Mouse (Mus musculus): ENCODE data around the gene Cbwd1. TPM values are rescaled to one million over a fixed set of nuclear protein-coding genes. Genes with fewer than 3 reads are reported as not detected.

Gene Cbwd1
- total RNA-seq, 1 experiment, result 30.5 TPM

DNA sequence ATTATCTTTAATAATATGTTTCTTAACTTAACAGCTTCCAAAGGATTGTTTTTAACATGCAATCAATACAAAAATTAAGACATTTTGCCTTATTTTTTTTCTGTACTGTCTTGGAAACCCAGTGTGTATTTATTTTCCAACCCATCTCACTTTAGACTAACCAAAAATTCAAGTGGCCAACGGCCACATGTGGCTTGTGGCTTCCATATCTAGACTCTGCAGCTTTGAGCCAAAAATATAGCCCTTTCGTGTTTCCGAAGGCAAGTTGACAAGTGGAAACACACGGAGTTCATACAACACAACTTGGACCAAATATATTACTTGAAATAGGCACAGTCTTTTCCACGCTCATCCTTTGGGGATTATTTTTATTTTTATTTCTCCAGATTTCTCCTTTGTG lies 37.2 kb upstream of the Cbwd1 start:
- H3K36me3 ChIP-seq (ENCODE audit: control insufficient read depth, insufficient read depth, low read length, poor library complexity, severe bottlenecking), result no peaks in the 10 kb centered on the region
- TF ChIP-seq MAFK (IDR thresholded peaks at IDR 0.05; ENCODE audit: insufficient read depth, low read depth, low read length) (no peak), ZNF384 (IDR thresholded peaks at IDR 0.05; ENCODE audit: low read depth, low read length) (no peak), CHD2 (IDR thresholded peaks at IDR 0.05; ENCODE audit: low read depth, low read length) (no peak), HCFC1 (IDR thresholded peaks at IDR 0.05; ENCODE audit: borderline replicate concordance, insufficient read depth, low read length) (no peak), ZC3H11A (IDR thresholded peaks at IDR 0.05; ENCODE audit: borderline replicate concordance, low read depth, low read length) (no peak)
- no peak overlapping the region for H3K9ac ChIP-seq (ENCODE audit: insufficient read depth, low read depth, low read length, poor library complexity, severe bottlenecking)
- peak overlapping the region in 1 of 2 experiments; percentile 75; a peak in 2 of 4 replicates for H3K4me3 ChIP-seq (ENCODE audit: insufficient read depth in 1 of 2, low read depth in 1 of 2, low read length in 2 of 2, poor library complexity in 1 of 2, severe bottlenecking in 1 of 2)
- in situ Hi-C loops (cut with MboI; ENCODE audit: low sequenced_read_pairs in 2 of 2, unreplicated experiment in 2 of 2), result no loop called here
- H3K27ac ChIP-seq (ENCODE audit: insufficient read depth, low read depth, low read length, poor library complexity, severe bottlenecking), result no peak overlapping the region
- DNase-seq (ENCODE audit: low read depth, low spot score), result no peak
- H3K9me3 ChIP-seq (ENCODE audit: control insufficient read depth, insufficient read depth, low read depth, low read length), result no peaks in the 10 kb centered on the region
- no peaks in the 10 kb centered on the region for H3K4me1 ChIP-seq (ENCODE audit: control insufficient read depth in 2 of 2, insufficient read depth in 2 of 2, low read length in 2 of 2, poor library complexity in 1 of 2)

DNA sequence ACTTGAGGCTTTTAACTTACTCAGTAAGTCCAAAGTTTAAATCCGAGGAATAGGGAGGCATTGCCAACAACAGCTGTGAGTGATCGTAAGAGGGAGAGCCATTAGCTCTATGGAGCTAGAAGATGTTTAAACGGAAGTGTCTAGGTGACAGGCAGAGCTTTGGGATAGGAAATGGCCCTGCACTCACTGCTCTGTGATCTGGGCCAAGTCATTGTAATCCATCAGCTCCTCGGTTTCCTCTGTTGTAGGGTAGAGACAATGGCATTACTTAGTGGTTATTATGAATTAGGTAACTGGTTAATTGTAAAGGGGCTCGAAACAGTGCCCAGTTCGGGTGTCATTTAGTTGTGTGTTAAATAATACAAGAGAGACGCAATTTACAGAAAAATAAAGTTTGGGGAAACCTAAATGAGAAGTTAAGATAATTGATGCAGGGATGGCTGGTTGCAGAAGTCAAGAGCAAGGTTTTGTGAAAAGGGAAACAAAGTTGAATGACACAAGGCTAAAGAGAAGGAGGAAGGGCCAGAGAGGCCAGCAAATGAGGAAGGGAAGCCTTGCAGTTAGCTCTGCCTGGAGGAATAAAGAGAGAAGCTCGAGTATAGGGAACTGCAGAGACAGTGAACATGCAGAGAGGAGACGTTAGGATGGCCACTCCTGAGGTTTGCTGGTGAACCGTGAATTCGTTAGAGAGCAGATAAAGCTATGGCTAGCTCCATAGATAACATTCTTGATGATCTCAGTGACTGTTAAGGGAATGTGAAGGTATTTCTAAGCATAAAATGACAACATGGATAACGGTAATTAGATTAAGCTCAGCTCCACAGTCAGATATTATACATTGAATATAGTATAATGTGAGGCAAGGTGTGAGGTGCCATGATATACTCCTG lies 35.6 kb upstream of the Cbwd1 start:
- no peaks in the 10 kb centered on the region for H3K9me3 ChIP-seq (ENCODE audit: control insufficient read depth, insufficient read depth, low read depth, low read length)

DNA sequence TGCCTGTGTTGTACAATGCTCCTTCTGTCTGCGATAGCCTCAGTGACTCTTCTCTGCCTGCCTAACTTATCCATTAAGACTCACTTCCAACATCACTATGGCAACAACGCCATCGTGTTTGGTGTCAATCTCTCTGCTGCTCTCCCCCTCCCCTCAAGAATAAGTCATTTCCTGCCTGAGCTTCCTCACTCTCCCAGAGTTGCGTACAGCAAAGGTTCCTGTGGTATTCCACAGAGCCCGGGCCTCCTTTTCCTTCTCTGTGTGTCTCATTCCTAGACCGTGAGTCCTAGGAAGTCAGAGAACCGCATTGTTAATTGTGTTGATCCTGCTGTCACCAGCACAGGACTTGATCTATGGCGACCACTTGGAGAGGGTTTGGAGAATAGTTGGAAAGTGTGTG lies 33.5 kb upstream of the Cbwd1 start:
- Histone ChIP-seq H3K4me3 (ENCODE audit: insufficient read depth in 1 of 2, low read depth in 1 of 2, low read length in 2 of 2, poor library complexity in 1 of 2, severe bottlenecking in 1 of 2) (no peak overlapping the region), H3K9me3 (ENCODE audit: control insufficient read depth, insufficient read depth, low read depth, low read length) (no peaks in the 10 kb centered on the region), H3K36me3 (ENCODE audit: control insufficient read depth, insufficient read depth, low read length, poor library complexity, severe bottlenecking) (no peaks in the 10 kb centered on the region), H3K9ac (ENCODE audit: insufficient read depth, low read depth, low read length, poor library complexity, severe bottlenecking) (no peak overlapping the region), H3K4me1 (ENCODE audit: control insufficient read depth in 2 of 2, insufficient read depth in 2 of 2, low read length in 2 of 2, poor library complexity in 1 of 2) (no peaks in the 10 kb centered on the region), H3K27ac (ENCODE audit: insufficient read depth, low read depth, low read length, poor library complexity, severe bottlenecking) (no peak overlapping the region)
- TF ChIP-seq CHD2 (IDR thresholded peaks at IDR 0.05; ENCODE audit: low read depth, low read length), result no peak
- TF ChIP-seq MAFK (IDR thresholded peaks at IDR 0.05; ENCODE audit: insufficient read depth, low read depth, low read length), result no peak
- TF ChIP-seq ZC3H11A (IDR thresholded peaks at IDR 0.05; ENCODE audit: borderline replicate concordance, low read depth, low read length), result no peak
- TF ChIP-seq HCFC1 (IDR thresholded peaks at IDR 0.05; ENCODE audit: borderline replicate concordance, insufficient read depth, low read length), result no peak
- DNase-seq (ENCODE audit: low read depth, low spot score), result no peak
- in situ Hi-C loops (cut with MboI; ENCODE audit: low sequenced_read_pairs in 2 of 2, unreplicated experiment in 2 of 2), result no loop called here

More for the DNA sequence above, 35.6 kb upstream of the Cbwd1 start:
- no peak overlapping the region for H3K4me3 ChIP-seq (ENCODE audit: insufficient read depth in 1 of 2, low read depth in 1 of 2, low read length in 2 of 2, poor library complexity in 1 of 2, severe bottlenecking in 1 of 2)
- in situ Hi-C loops (cut with MboI; ENCODE audit: low sequenced_read_pairs in 2 of 2, unreplicated experiment in 2 of 2), result no loop called here
- no peak for TF ChIP-seq ZNF384 (IDR thresholded peaks at IDR 0.05; ENCODE audit: low read depth, low read length)
- TF ChIP-seq MAFK (IDR thresholded peaks at IDR 0.05; ENCODE audit: insufficient read depth, low read depth, low read length), result no peak
- TF ChIP-seq CHD2 (IDR thresholded peaks at IDR 0.05; ENCODE audit: low read depth, low read length), result no peak
- no peak overlapping the region for H3K27ac ChIP-seq (ENCODE audit: insufficient read depth, low read depth, low read length, poor library complexity, severe bottlenecking)
- H3K36me3 ChIP-seq (ENCODE audit: control insufficient read depth, insufficient read depth, low read length, poor library complexity, severe bottlenecking), result no peaks in the 10 kb centered on the region
- no peak overlapping the region for H3K9ac ChIP-seq (ENCODE audit: insufficient read depth, low read depth, low read length, poor library complexity, severe bottlenecking)
- no peak for DNase-seq (ENCODE audit: low read depth, low spot score)
- H3K4me1 ChIP-seq (ENCODE audit: control insufficient read depth in 2 of 2, insufficient read depth in 2 of 2, low read length in 2 of 2, poor library complexity in 1 of 2), result no peaks in the 10 kb centered on the region

GRCm38 (mm10) chr19:24993526-24993925 lies 32.1 kb upstream of the Cbwd1 start:
- H3K4me3 ChIP-seq (ENCODE audit: insufficient read depth in 1 of 2, low read depth in 1 of 2, low read length in 2 of 2, poor library complexity in 1 of 2, severe bottlenecking in 1 of 2), result no peak overlapping the region
- DNase-seq (ENCODE audit: low read depth, low spot score), result no peak

More at GRCm38 (mm10) chr19:24993526-24993925, 32.1 kb upstream of the Cbwd1 start:
- in situ Hi-C loops (cut with MboI; ENCODE audit: low sequenced_read_pairs in 2 of 2, unreplicated experiment in 2 of 2), result no loop called here
- no peak for TF ChIP-seq MAFK (IDR thresholded peaks at IDR 0.05; ENCODE audit: insufficient read depth, low read depth, low read length)
- no peak for TF ChIP-seq CHD2 (IDR thresholded peaks at IDR 0.05; ENCODE audit: low read depth, low read length)
- TF ChIP-seq ZC3H11A (IDR thresholded peaks at IDR 0.05; ENCODE audit: borderline replicate concordance, low read depth, low read length), result no peak
- TF ChIP-seq HCFC1 (IDR thresholded peaks at IDR 0.05; ENCODE audit: borderline replicate concordance, insufficient read depth, low read length), result no peak
- TF ChIP-seq ZNF384 (IDR thresholded peaks at IDR 0.05; ENCODE audit: low read depth, low read length), result no peak
- H3K36me3 ChIP-seq (ENCODE audit: control insufficient read depth, insufficient read depth, low read length, poor library complexity, severe bottlenecking), result no peaks in the 10 kb centered on the region
- H3K27ac ChIP-seq (ENCODE audit: insufficient read depth, low read depth, low read length, poor library complexity, severe bottlenecking), result no peak overlapping the region
- H3K4me1 ChIP-seq (ENCODE audit: control insufficient read depth in 2 of 2, insufficient read depth in 2 of 2, low read length in 2 of 2, poor library complexity in 1 of 2), result no peaks in the 10 kb centered on the region
- H3K9ac ChIP-seq (ENCODE audit: insufficient read depth, low read depth, low read length, poor library complexity, severe bottlenecking), result no peak overlapping the region
- no peaks in the 10 kb centered on the region for H3K9me3 ChIP-seq (ENCODE audit: control insufficient read depth, insufficient read depth, low read depth, low read length)

All from ES-E14 (cell line).